8 mouse cellular contexts compared by ENCODE assay signal in the genomic region with DNA sequence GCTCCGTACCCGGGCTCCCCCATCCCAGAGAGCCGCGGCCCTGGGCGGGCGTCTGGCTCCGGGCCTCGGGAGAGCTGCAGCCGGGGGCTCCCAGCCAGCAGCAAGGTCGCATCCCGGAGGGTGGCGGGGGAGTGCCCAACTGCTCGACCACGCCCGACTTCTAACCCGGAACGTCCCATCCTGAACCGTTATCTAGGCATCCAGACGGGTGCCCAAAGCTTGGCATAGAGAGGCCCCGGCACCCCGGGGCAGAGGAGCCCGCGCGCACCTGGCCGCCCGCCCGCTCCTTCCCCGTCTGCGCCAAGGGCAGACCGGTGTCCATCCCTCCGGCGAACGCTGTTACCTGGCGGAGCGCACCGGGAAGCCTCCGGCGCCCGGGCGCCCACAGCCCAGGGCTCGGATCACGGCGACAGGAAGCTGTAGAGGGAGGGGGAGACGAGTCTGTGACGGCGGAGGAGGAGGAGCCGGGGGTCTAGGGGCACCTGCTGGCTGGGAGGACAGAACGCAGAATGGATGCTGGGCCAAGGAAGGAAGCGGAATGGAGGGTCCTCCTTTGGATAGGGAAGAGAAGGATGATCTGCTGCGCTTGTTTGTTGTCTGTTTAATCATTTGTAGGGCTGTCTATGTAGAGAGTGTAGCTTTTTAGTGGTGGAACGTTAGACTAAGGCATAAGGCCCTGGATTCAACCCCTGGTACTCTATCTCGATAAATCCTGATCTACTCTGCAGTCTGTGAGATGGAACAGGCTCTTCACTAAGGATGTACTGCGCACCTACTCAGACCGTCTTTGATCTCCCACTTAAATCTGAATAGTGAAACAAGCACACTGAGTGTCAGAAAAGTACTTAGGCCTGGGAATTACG. TPM values are rescaled to one million over a fixed set of nuclear protein-coding genes. Genes with fewer than 3 reads are reported as not detected.
DNase-seq lines count a peak whose midpoint lies in the region; ATAC-seq lines count a peak whose summit lies in the region.

Tmem136 (minus strand) TSS at position 437 of the 863 bp plus-strand sequence.

- peaks cover 68% of the 10 kb centered on the region for H3K27me3 ChIP-seq in megakaryocyte, embryonic 14.5 days (replicated peaks)
- H3K27me3 ChIP-seq in intestine, embryonic 14.5 days (replicated peaks; ENCODE audit: control insufficient read depth, insufficient read depth, low read length) = no peaks in the 10 kb centered on the region
- H3K27me3 ChIP-seq in midbrain, embryonic 11.5 days (ENCODE audit: control insufficient read depth, insufficient read depth, low read length) = no peaks in the 10 kb centered on the region

- H3K9ac ChIP-seq in intestine, embryonic 14.5 days (ENCODE audit: low read length) = peak within 1 kb of the TSS; percentile 72
- peak within 1 kb of the TSS; percentile 90 for H3K9ac ChIP-seq in midbrain, embryonic 11.5 days (ENCODE audit: low read length)

- 4% methylated on average over 55 of the region's 55 CpGs for WGBS in intestine, embryonic 14.5 days
- WGBS in midbrain, embryonic 11.5 days = 3% methylated on average over 55 of the region's 55 CpGs

- peak within 1 kb of the TSS; percentile 1; the same call in 1 of the 2 replicates for H3K27ac ChIP-seq in intestine, embryonic 14.5 days (ENCODE audit: low read depth)
- no peak within 1 kb of the TSS; the same call in 1 of the 2 replicates for H3K27ac ChIP-seq in midbrain, embryonic 11.5 days (ENCODE audit: low read depth, low read length)

- peak within 1 kb of the TSS; percentile 65 for H3K4me2 ChIP-seq in intestine, embryonic 14.5 days (ENCODE audit: low read length)
- H3K4me2 ChIP-seq in midbrain, embryonic 11.5 days = peak within 1 kb of the TSS; percentile 80

- H3K4me3 ChIP-seq in megakaryocyte, embryonic 14.5 days (replicated peaks) = peak within 1 kb of the TSS; percentile 42
- peak within 1 kb of the TSS; percentile 74 for H3K4me3 ChIP-seq in intestine, embryonic 14.5 days (ENCODE audit: low read depth, low read length)
- peak within 1 kb of the TSS; percentile 91 for H3K4me3 ChIP-seq in midbrain, embryonic 11.5 days (ENCODE audit: low read depth, low read length)

- peaks cover 2% of the 10 kb centered on the region; the same call in 1 of the 2 replicates for H3K9me3 ChIP-seq in megakaryocyte, embryonic 14.5 days
- H3K9me3 ChIP-seq in intestine, embryonic 14.5 days (ENCODE audit: control insufficient read depth, low read length) = no peaks in the 10 kb centered on the region
- no peaks in the 10 kb centered on the region for H3K9me3 ChIP-seq in midbrain, embryonic 11.5 days (ENCODE audit: control insufficient read depth, low read length)

- intact Hi-C loops in gastrocnemius, postnatal 36 days (cut with DNase I) = no loop called here
- intact Hi-C loops in left cerebral cortex, postnatal 4 days (cut with DNase I) = no loop called here

- no peak for ATAC-seq in megakaryocyte, adult 5-6 weeks (ENCODE audit: poor library complexity, severe bottlenecking)
- ATAC-seq in intestine, embryonic 14.5 days (replicated peaks; ENCODE audit: low FRiP score, low TSS enrichment, low read depth) = peak; percentile 92
- ATAC-seq in midbrain, embryonic 11.5 days (ENCODE audit: low FRiP score) = peak; percentile 95

- H3K4me1 ChIP-seq in megakaryocyte, embryonic 14.5 days = peaks cover 10% of the 10 kb centered on the region
- H3K4me1 ChIP-seq in intestine, embryonic 14.5 days (replicated peaks; ENCODE audit: control insufficient read depth, insufficient read depth, low read length) = peaks cover 11% of the 10 kb centered on the region
- peaks cover 5% of the 10 kb centered on the region for H3K4me1 ChIP-seq in midbrain, embryonic 11.5 days (ENCODE audit: control insufficient read depth, insufficient read depth, low read length)

- DNase-seq in embryo, embryonic 9.5 days (ENCODE audit: extremely low spot score) = peak; percentile 81
- DNase-seq in gastrocnemius, postnatal 36 days = peak; percentile 27 to 55
- peak; percentile 78 for DNase-seq in intestine, embryonic 14.5 days (ENCODE audit: low spot score)
- peak; percentile 72 for DNase-seq in left cerebral cortex, postnatal 4 days
- DNase-seq in midbrain, embryonic 11.5 days (ENCODE audit: low spot score, missing footprints) = peak; percentile 95
- peak; percentile 89 for DNase-seq in spleen, postnatal 4 days (ENCODE audit: low spot score in 2 of 2)

- H3K36me3 ChIP-seq in megakaryocyte, embryonic 14.5 days (replicated peaks; ENCODE audit: low read length) = no peaks in the 10 kb centered on the region
- peaks cover 4% of the 10 kb centered on the region; the same call in 1 of the 2 replicates for H3K36me3 ChIP-seq in intestine, embryonic 14.5 days (ENCODE audit: control insufficient read depth, insufficient read depth, low read length)
- H3K36me3 ChIP-seq in midbrain, embryonic 11.5 days (ENCODE audit: control insufficient read depth, insufficient read depth, low read length) = no peaks in the 10 kb centered on the region; the same call in 1 of the 2 replicates

RNA-seq across cellular contexts. Expression of gene Tmem136, which starts in this region (rescaled TPM):
- not detected in 2 replicates for polyA plus RNA-seq in megakaryocyte, embryonic 14.5 days (2012; ENCODE audit: insufficient read depth, low replicate concordance)
- total RNA-seq in megakaryocyte, adult 5-6 weeks (2015) = not detected in 2 replicates
- not detected in 2 replicates for total RNA-seq in megakaryocyte, adult 5-6 weeks (2017)
- total RNA-seq in gastrocnemius, postnatal 36 days (2021) = 1 to 10 TPM; 1.1 to 3.2 TPM
- polyA plus RNA-seq in intestine, embryonic 14.5 days (2014; fragmentation: Nextera tagmentation; extraction: Ambion mirVana) = 5.8 and 6.7 TPM in 2 replicates
- 10 to 100 TPM; 17.2 to 18.4 TPM for total RNA-seq in left cerebral cortex, postnatal 4 days (2021)
- polyA plus RNA-seq in midbrain, embryonic 11.5 days (2014; fragmentation: Nextera tagmentation; extraction: Ambion mirVana) = 13.9 and 17.5 TPM in 2 replicates

Comparison
In these comparisons a context has a peak if more than half of its experiments do, and no peak if none do; other contexts are left out.
1. RNA of gene Tmem136 (total RNA-seq): 17.2 to 18.4 TPM in left cerebral cortex, postnatal 4 days; 1.1 to 3.2 TPM in gastrocnemius, postnatal 36 days and not detected in megakaryocyte, adult 5-6 weeks; every median in the first group is over 4 times any median in the second.
2. DNase-seq: peak in every context shown above with its lines; median percentile 95 in midbrain, embryonic 11.5 days; 89 in spleen, postnatal 4 days; 81 in embryo, embryonic 9.5 days; 78 in intestine, embryonic 14.5 days; 72 in left cerebral cortex, postnatal 4 days; 41 in gastrocnemius, postnatal 36 days.
3. Peak in every context shown above with its lines, with median percentiles within 50 percentile points of each other: H3K4me3 ChIP-seq.